Mouse (Mus musculus): ENCODE data around the gene Kcnn4. TPM values are rescaled to one million over a fixed set of nuclear protein-coding genes. Genes with fewer than 3 reads are reported as not detected.

The Kcnn4 gene
- total RNA-seq, 2 experiments from 2014 or later: 0.17 to 0.48 TPM

DNA sequence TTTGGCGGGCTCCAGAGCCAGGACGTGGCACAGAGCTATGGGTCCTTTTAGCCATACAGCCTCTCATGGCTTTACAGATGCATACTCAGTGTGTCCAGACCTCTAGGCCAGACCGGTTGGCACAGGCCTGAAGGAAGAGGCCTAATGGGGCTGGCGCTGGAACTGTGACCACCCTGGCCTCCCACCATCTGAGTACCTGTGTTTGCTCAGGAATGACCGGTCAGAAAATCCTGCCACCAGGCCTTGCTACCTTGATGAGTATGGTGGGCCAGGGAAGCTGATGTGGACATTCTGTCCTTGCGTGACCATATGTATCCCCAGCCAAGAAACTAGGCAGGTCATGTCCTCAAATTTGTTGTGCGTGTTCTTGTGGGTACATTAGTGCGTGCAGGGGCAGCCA, 57.1 kb downstream of the Kcnn4 start:
- DNase-seq: no peak

DNA sequence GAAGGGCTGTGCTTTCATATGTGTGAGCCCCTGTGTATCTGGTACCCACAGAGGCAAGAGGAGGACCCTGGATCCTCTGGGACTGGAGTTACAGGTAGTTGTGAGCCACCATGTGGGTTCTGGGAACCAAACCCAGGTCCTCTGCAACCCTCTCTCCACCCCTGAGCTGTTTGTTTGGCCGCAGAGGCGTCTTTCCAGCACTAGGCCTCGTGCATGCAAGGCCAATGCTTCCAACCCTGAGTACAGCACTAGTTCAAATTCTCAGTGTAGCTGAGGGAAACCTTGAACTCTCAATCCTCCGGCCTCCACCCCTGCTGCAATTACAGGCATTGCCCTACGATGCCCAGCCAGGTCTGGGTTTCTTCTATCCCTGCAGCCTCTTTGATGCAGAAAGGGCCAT, 58.7 kb downstream of the Kcnn4 start:
- no peak for DNase-seq

DNA sequence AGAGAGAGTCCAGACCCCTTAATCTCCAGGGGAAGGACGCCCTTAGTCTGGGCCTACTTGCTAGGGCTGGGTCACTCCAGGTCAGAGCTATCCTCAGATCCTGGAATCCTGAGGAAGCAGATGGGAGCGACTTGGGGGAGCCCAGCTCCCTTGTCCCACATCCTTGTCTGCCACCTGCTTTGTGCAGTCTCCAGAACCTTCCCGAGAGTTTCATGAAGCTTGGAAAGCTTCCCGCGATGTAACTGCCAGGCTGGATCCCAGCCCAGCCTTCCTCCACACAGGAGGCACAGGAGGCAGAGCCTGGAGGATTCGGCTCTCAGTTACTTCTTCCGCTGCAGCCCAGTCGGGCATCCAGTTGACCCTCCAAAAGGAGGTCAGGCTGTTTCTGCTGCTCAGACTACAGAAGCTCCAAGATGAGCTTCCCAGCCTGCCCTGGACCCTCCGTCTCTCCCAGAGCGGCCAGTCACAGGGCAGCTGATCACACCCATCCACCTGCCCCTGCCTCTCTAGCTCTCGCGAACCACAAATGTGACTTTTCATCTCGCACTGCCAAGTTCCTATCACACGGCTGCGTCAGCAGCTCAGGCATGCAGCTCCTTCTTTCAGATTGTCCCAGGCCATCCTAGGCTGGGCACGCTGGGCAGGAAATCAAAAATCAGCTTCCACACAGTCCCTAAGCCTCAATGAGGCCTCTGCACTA, 59.5 kb downstream of the Kcnn4 start:
- DNase-seq: peak; percentile 68 to 72

DNA sequence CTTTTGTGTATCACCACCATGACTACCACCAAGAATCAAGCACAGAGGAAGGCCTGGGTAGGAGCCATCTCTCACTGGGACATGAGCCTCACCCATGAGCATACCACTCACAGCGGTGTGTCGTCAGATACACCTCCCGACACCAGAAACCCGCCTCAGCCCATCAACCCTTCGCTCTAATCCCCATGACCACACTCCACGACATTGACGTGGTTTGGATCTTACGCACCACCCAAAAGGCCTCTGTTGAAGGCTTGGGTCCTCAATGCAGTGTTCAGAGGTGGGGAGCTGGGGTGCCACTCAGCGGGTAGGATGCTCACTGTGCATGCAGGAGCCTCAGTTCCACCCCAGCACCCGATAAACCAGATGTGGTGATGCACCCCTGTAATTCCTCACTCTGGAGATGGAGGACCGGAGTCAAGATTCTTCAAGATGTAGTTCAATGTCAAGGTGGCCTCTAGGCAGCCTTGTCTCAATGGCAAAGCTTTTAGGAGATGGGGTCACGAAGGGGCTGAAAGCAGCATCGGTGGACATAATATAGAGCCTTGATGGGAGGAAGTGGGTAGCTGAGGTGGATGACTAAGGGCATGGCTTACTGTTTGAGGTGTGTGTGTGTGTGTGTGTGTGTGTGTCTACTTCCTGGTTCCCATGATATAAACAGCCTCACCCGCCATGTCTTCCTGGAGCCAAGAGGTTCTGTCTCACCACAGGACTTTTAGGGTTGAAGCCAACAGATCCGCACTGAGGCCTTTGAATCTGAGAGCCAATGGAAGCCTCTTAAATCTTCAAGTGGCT, 60.7 kb downstream of the Kcnn4 start:
- DNase-seq: no peak

DNA sequence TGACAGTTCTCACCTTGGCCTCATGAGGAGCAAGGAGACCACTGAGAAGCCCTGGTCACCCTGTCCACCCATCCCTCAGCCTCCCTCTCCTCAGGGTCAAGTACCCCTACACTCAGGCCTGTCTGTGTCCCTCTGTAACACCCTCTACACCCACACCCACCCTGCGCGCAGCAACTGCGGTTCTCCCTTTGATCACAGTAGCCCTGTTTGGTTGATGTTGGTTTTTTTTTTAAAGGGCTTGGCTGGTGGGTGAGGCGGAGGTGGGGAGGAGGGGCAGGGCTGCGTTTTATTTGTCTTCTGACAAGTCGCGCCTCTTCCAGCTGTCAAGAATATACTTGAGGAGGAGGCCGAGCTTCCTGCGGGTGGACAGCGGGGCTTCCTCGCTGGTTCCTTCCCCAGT, 61.6 kb downstream of the Kcnn4 start:
- DNase-seq: no peak

DNA sequence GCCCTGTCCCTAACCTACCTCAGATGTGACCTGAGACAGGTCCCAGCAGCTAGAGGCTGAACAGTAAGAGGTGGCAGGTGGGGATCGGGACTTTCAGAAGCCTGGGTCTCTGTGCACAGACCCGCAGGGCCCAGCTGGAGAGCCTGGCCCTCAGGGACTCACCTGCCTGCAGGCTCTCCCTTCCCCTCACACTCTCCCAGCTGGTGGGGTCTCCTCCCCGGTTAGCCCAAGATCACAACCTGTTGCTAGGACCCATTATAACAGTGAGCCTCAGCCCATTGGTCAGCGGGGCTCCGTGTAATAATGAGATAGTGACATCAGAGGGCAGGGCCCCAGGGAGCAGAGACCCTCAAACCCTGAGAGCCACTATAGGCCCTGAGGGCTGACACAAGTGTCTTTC, 65.2 kb downstream of the Kcnn4 start:
- DNase-seq: no peak

Small RNA genes lying within 50 kb of the gene (microRNA-seq; reads per million reads assigned to microRNA genes)
- gene Gm27592: 0 reads per million in 2 experiments

Other genes starting within 250 kb of the Kcnn4 start
- gene Zfp235, start 236.1 kb upstream of the Kcnn4 start, total RNA-seq (2021): 10 to 100 TPM; 22.0 to 23.0 TPM
- 1 to 10 TPM; 3.3 to 3.9 TPM for gene Zfp114, start 195.2 kb upstream of the Kcnn4 start, total RNA-seq (2021)
- 10 to 100 TPM; 13.7 to 14.7 TPM for gene Zfp111, start 158.8 kb upstream of the Kcnn4 start, total RNA-seq (2021)
- 10 to 100 TPM in 1 of 2 experiments, 1 to 10 TPM in 1; 8.8 to 10.4 TPM for gene Zfp109, start 132.7 kb upstream of the Kcnn4 start, total RNA-seq (2021)
- gene Zfp108, start 115.5 kb upstream of the Kcnn4 start, total RNA-seq (2021): 1 to 10 TPM; 7.8 to 9.7 TPM
- gene Zfp93, start 99.8 kb upstream of the Kcnn4 start, total RNA-seq (2021): 10 to 100 TPM; 12.3 to 13.9 TPM
- 10 to 100 TPM; 23.6 to 25.6 TPM for gene Zfp61, start 69.0 kb upstream of the Kcnn4 start, total RNA-seq (2021)
- 10 to 100 TPM; 12.2 to 14.8 TPM for gene Zfp94, start 53.6 kb upstream of the Kcnn4 start, total RNA-seq (2021)
- gene Tescl, start 36.3 kb upstream of the Kcnn4 start, total RNA-seq (2021): not detected
- not detected for gene Lypd5, start 21.1 kb upstream of the Kcnn4 start, total RNA-seq (2021)
- 10 to 100 TPM; 33.8 to 39.0 TPM for gene Smg9, start 29.4 kb downstream of the Kcnn4 start, total RNA-seq (2021)
- not detected for gene Irgc1, start 82.0 kb downstream of the Kcnn4 start, total RNA-seq (2021)
- gene Plaur, start 92.2 kb downstream of the Kcnn4 start, total RNA-seq (2021): under 1 TPM in 1 of 2 experiments, not detected in 1; 0.68 TPM
- 100 to 1,000 TPM; 137 to 142 TPM for gene Cadm4, start 111.8 kb downstream of the Kcnn4 start, total RNA-seq (2021)
- 10 to 100 TPM; 36.2 to 42.1 TPM for gene Zfp428, start 136.7 kb downstream of the Kcnn4 start, total RNA-seq (2021)
- gene AC161166.1, start 142.2 kb downstream of the Kcnn4 start, total RNA-seq (2021): not detected
- gene Irgq, start 160.4 kb downstream of the Kcnn4 start, total RNA-seq (2021): 10 to 100 TPM; 67.7 to 69.6 TPM
- gene Pinlyp, start 175.9 kb downstream of the Kcnn4 start, total RNA-seq (2021): not detected
- 10 to 100 TPM; 34.2 to 37.7 TPM for gene Xrcc1, start 176.0 kb downstream of the Kcnn4 start, total RNA-seq (2021)
- gene Ethe1, start 217.3 kb downstream of the Kcnn4 start, total RNA-seq (2021): 10 to 100 TPM in 1 of 2 experiments, 1 to 10 TPM in 1; 10.0 to 12.0 TPM
- 1 to 10 TPM; 4.7 to 5.7 TPM for gene Zfp575, start 217.4 kb downstream of the Kcnn4 start, total RNA-seq (2021)
- gene Phldb3, start 240.5 kb downstream of the Kcnn4 start, total RNA-seq (2021): under 1 TPM in 1 of 2 experiments, not detected in 1; 0.30 TPM

Measured in layer of hippocampus, postnatal 36 days (tissue).